Mouse (Mus musculus) liver, embryonic 11.5 days (tissue): ENCODE measurements around the gene Coq4. TPM values are rescaled to one million over a fixed set of nuclear protein-coding genes. Genes with fewer than 3 reads are reported as not detected.

ENCODE experiments used
- ATAC-seq: fragments of 200-750 bp; cut with Nextera tagmentation; replicated peaks from 2 replicates; pipeline ENCODE4 v1.8.0; 2017; ENCODE audit warnings: moderate number of reproducible peaks, mild to moderate bottlenecking, moderate TSS enrichment, moderate library complexity; ENCODE audit not compliant: low FRiP score
- DNase-seq: peaks from one replicate; pipeline ENCODE4 v3.0.0-alpha.2; 2017; ENCODE audit warnings: low spot score
- H3K27ac ChIP-seq: fragments of 300-500 bp; sonication (generic); 2 replicates; pipeline ENCODE4 v1.5.1; 2014; ENCODE audit warnings: mild to moderate bottlenecking, low read depth, low read length, control low read depth
- H3K27me3 ChIP-seq: fragments of 300-500 bp; sonication (generic); replicated peaks from 2 replicates; pipeline ENCODE4 v1.6.1; 2014; ENCODE audit warnings: low read length, mixed read lengths; ENCODE audit not compliant: control insufficient read depth, insufficient read depth
- H3K36me3 ChIP-seq: fragments of 300-500 bp; sonication (generic); 2 replicates; pipeline ENCODE4 v1.6.1; 2014; ENCODE audit warnings: mild to moderate bottlenecking, low read length, moderate library complexity, mixed read lengths; ENCODE audit not compliant: control insufficient read depth, insufficient read depth
- H3K4me1 ChIP-seq: fragments of 300-500 bp; sonication (generic); replicated peaks from 2 replicates; pipeline ENCODE4 v1.6.1; 2014; ENCODE audit warnings: low read length, mixed read lengths; ENCODE audit not compliant: control insufficient read depth, insufficient read depth
- H3K4me2 ChIP-seq: fragments of 300-500 bp; sonication (generic); 2 replicates; pipeline ENCODE4 v1.6.1; 2014; ENCODE audit warnings: mild to moderate bottlenecking, control low read depth, moderate library complexity
- H3K4me3 ChIP-seq: fragments of 300-500 bp; sonication (generic); 2 replicates; pipeline ENCODE4 v1.5.1; 2014; ENCODE audit warnings: low read depth, low read length, control low read depth
- H3K9ac ChIP-seq: fragments of 300-500 bp; sonication (generic); 2 replicates; pipeline ENCODE4 v1.6.1; 2014; ENCODE audit warnings: low read depth, low read length, control low read depth
- H3K9me3 ChIP-seq: fragments of 300-500 bp; sonication (generic); 2 replicates; pipeline ENCODE4 v1.6.1; 2016; ENCODE audit warnings: low read length, inconsistent platforms, mixed read lengths; ENCODE audit not compliant: control insufficient read depth
- WGBS: fragments of 180-500 bp; shearing (Covaris S2); extraction: QIAGEN DNeasy Blood & Tissue Kit; methylation state at CpG from one replicate; pipeline ENCODE4 v1.1.7; 2014; 5-methylcytosine and 5-hydroxymethylcytosine counted together
- polyA plus RNA-seq: library from polyadenylated mRNA; unstranded; fragments of >200 nt; fragmentation: Nextera tagmentation; extraction: Ambion mirVana; gene quantifications from 2 replicates; pipeline ENCODE4 v1.2.1, GENCODE M21; 2014

The Coq4 gene
- 36.1 and 38.8 TPM in 2 replicates for polyA plus RNA-seq

DNA sequence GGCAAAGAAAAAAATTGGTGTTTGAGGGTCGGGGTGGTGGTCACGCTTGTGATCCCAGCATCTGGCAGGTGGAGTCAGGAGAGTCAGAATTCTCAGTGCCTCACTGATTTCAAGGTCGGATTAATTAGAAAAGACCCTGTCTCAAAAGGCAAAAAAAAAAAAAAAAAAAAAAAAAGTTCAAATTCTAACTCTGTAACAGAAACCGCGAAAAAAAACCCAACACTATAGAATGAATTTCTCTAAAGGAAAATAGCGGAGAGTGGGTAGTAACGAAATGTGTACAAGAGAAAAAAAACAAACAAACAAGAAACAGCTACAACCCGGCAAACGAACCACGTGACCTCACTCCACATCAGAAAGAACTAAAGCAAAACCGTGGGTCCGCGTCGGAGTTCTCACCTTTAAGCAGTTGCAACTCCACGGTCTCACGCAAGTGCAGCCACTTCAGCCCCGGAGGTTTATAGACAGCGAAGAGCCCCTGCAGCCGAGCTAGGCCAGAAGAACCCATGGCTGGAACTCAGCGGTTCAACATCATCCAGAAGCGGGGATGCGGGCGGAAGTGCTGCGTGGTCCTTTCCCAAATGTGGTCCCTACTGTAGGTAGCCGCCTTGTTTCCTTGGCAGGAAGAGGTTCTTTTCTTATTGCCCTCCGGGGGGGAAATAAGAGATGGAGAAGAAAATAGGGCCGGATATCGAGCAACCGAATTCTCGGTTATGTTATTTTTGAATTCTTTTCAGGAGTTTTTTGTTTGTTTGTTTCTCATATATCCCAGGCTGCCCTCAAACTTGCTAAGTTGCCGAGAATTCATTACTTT, at the start of gene Coq4:
Gene Coq4, plus strand, starts transcription at position 390 of the 814 bp plus-strand sequence.
- peak within 1 kb of the TSS; percentile 59; the same call in 1 of the 2 replicates for H3K27ac ChIP-seq
- H3K27me3 ChIP-seq = no peaks in the 10 kb centered on the region
- H3K9me3 ChIP-seq = no peaks in the 10 kb centered on the region; the same call in 1 of the 2 replicates
- H3K4me3 ChIP-seq = peak within 1 kb of the TSS; percentile 85
- H3K4me1 ChIP-seq = peaks cover 3% of the 10 kb centered on the region; the same call in 1 of the 2 replicates
- H3K9ac ChIP-seq = peak within 1 kb of the TSS; percentile 77
- ATAC-seq = peak; percentile 88
- WGBS = 1% methylated on average over 31 of the region's 31 CpGs
- DNase-seq = peak; percentile 89
- H3K36me3 ChIP-seq = peaks cover 29% of the 10 kb centered on the region
- H3K4me2 ChIP-seq = peak within 1 kb of the TSS; percentile 88

- peak overlapping the region; percentile 40 for H3K27ac ChIP-seq
- H3K9me3 ChIP-seq = no peaks in the 10 kb centered on the region
- peaks cover 3% of the 10 kb centered on the region for H3K4me1 ChIP-seq
- no peak overlapping the region for H3K4me3 ChIP-seq
- WGBS = 60% methylated on average over 4 of the region's 4 CpGs
- no peak overlapping the region for H3K4me2 ChIP-seq
- ATAC-seq = no peak
- peaks cover 14% of the 10 kb centered on the region for H3K36me3 ChIP-seq
- DNase-seq = no peak
- H3K27me3 ChIP-seq = no peaks in the 10 kb centered on the region
- no peak overlapping the region for H3K9ac ChIP-seq
These were observed 48.5 kb upstream of the Coq4 start for GRCm38 (mm10) chr2:29738799-29739198.

GRCm38 (mm10) chr2:29739368-29739767, 47.9 kb upstream of the Coq4 start:
- DNase-seq = no peak
- H3K27ac ChIP-seq = peak overlapping the region; percentile 40
- WGBS = 48% methylated on average over 5 of the region's 5 CpGs

DNA sequence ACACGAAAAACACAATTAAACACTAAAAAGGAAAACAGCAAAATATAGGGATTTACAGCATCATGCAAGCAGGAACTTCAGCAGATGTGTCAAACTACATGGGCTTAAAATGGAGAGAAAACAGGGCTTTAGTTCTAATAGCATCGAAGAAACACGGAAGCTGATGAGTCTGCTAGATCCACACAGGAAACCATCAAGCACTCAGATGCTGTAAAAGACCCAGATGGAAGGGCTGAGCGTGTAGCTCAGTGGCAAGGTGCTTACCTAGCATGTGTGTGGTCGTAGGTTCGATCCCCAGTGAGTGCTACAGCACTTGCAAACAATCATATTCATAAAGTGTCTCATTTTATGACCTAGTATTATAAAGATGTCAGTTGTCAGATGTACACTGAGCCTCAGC, 46.1 kb upstream of the Coq4 start:
- H3K9me3 ChIP-seq = no peaks in the 10 kb centered on the region
- H3K4me2 ChIP-seq = no peak overlapping the region
- H3K36me3 ChIP-seq = peaks cover 4% of the 10 kb centered on the region
- ATAC-seq = no peak
- no peak overlapping the region for H3K4me3 ChIP-seq
- no peak overlapping the region for H3K9ac ChIP-seq
- DNase-seq = no peak
- peaks cover 3% of the 10 kb centered on the region for H3K4me1 ChIP-seq
- peaks cover 8% of the 10 kb centered on the region for H3K27me3 ChIP-seq
- 88% methylated on average over 6 of the region's 6 CpGs for WGBS
- H3K27ac ChIP-seq = no peak overlapping the region

More at GRCm38 (mm10) chr2:29739368-29739767, 47.9 kb upstream of the Coq4 start:
- Histone ChIP-seq H3K9me3 (no peaks in the 10 kb centered on the region), H3K27me3 (no peaks in the 10 kb centered on the region), H3K4me1 (peaks cover 3% of the 10 kb centered on the region), H3K9ac (no peak overlapping the region), H3K4me2 (no peak overlapping the region), H3K36me3 (peaks cover 9% of the 10 kb centered on the region), H3K4me3 (no peak overlapping the region)
- no peak for ATAC-seq

GRCm38 (mm10) chr2:29744256-29744655, 43.0 kb upstream of the Coq4 start:
- Histone ChIP-seq H3K9ac (no peak overlapping the region), H3K27ac (no peak overlapping the region), H3K4me1 (no peaks in the 10 kb centered on the region; the same call in 1 of the 2 replicates), H3K9me3 (no peaks in the 10 kb centered on the region), H3K4me3 (no peak overlapping the region), H3K27me3 (peaks cover 35% of the 10 kb centered on the region), H3K4me2 (no peak overlapping the region), H3K36me3 (no peaks in the 10 kb centered on the region)
- ATAC-seq = no peak
- WGBS = 89% methylated on average over 6 of the region's 6 CpGs
- DNase-seq = no peak

DNA sequence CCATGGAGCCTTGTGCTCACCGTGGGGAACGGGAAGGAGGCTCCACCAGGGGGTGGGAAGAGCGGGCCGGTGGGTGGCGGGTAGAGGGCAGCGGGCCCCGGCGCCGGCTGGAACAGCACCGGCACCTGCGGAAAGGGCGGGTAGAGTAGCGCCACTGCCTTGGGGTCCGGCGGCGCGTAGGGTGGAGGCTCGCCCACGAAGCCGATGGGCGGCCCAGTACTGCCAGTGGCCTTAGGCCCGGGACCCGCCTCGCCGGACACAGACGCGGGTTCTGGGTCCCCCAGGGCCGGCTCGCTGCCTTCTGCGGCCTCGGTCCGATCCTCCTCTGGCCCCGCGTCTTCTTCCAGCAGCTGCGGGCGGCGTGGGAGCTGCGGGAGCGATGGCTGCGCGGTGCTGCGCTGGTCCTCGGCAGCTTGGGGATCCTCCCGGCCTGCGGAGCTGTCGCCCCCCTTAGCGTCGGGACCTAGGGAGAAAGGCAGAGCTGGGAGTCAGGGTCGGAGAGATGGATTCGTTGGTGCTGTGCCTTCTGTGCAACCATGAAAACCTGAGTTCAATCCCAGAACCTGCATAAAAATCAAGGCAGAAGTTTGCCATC, 40.0 kb upstream of the Coq4 start:
- peaks cover 64% of the 10 kb centered on the region for H3K27me3 ChIP-seq
- no peak overlapping the region for H3K27ac ChIP-seq
- peak overlapping the region; percentile 34 for H3K4me3 ChIP-seq
- H3K4me2 ChIP-seq = peak overlapping the region; percentile 54
- no peaks in the 10 kb centered on the region for H3K9me3 ChIP-seq
- H3K36me3 ChIP-seq = no peaks in the 10 kb centered on the region
- DNase-seq (no peak), ATAC-seq (no peak)
- WGBS = 8% methylated on average over 50 of the region's 50 CpGs
- H3K9ac ChIP-seq = no peak overlapping the region
- H3K4me1 ChIP-seq = no peaks in the 10 kb centered on the region; the same call in none of the 2 replicates

DNA sequence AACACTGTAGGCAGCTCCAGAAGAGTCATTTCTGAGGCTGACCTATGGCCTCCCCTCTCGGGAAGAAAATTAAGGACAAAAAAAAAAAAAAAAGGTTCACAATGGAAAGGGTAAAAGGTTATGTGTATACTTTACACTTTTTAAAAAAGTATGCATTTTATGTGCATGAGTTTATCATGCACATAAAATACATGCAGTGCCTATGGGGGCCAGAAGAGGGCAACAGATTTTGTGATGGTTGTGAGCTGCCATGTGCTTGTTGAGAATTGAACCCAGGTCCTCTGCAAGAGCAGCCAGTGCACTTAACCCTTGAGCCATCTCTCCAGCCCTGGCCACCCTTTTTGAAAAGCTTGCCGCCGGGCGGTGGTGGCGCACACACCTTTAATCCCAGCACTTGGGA, 39.4 kb upstream of the Coq4 start:
- no peaks in the 10 kb centered on the region for H3K9me3 ChIP-seq
- no peak overlapping the region for H3K4me3 ChIP-seq
- DNase-seq (no peak), ATAC-seq (no peak)
- no peak overlapping the region for H3K9ac ChIP-seq
- H3K4me2 ChIP-seq = no peak overlapping the region
- H3K4me1 ChIP-seq = no peaks in the 10 kb centered on the region; the same call in none of the 2 replicates
- no peak overlapping the region for H3K27ac ChIP-seq
- H3K27me3 ChIP-seq = peaks cover 68% of the 10 kb centered on the region
- H3K36me3 ChIP-seq = no peaks in the 10 kb centered on the region
- 45% methylated on average over 5 of the region's 5 CpGs for WGBS

- H3K9ac ChIP-seq = no peak overlapping the region
- no peak for DNase-seq
- no peaks in the 10 kb centered on the region for H3K9me3 ChIP-seq
- H3K4me1 ChIP-seq = no peaks in the 10 kb centered on the region; the same call in none of the 2 replicates
- 70% methylated on average over 4 of the region's 4 CpGs for WGBS
- ATAC-seq = no peak
- no peaks in the 10 kb centered on the region for H3K36me3 ChIP-seq
- peaks cover 72% of the 10 kb centered on the region for H3K27me3 ChIP-seq
- H3K4me3 ChIP-seq = no peak overlapping the region
- no peak overlapping the region for H3K4me2 ChIP-seq
- no peak overlapping the region for H3K27ac ChIP-seq
These were observed 38.8 kb upstream of the Coq4 start for GRCm38 (mm10) chr2:29748499-29748898.
